Mouse (Mus musculus) intestine, embryonic 16.5 days (tissue): ENCODE results near the gene Pakap. TPM values are rescaled to one million over a fixed set of nuclear protein-coding genes. Genes with fewer than 3 reads are reported as not detected.

ENCODE experiments used
- ATAC-seq: fragments of 200-750 bp; cut with Nextera tagmentation; 2 replicates; pipeline ENCODE4 v1.8.0; 2017; ENCODE audit warnings: moderate TSS enrichment, moderate library complexity
- H3K27ac ChIP-seq: fragments of 300-500 bp; sonication (generic); 2 replicates; pipeline ENCODE4 v1.5.1; 2014; ENCODE audit warnings: mild to moderate bottlenecking, low read length
- H3K27me3 ChIP-seq: fragments of 300-500 bp; sonication (generic); replicated peaks from 2 replicates; pipeline ENCODE4 v1.6.1; 2014; ENCODE audit warnings: low read length, control low read depth, mixed read lengths; ENCODE audit not compliant: control insufficient read depth, insufficient read depth
- H3K36me3 ChIP-seq: fragments of 300-500 bp; sonication (generic); 2 replicates; pipeline ENCODE4 v1.6.1; 2014; ENCODE audit warnings: low read length, control low read depth; ENCODE audit not compliant: control insufficient read depth, insufficient read depth
- H3K4me1 ChIP-seq: fragments of 300-500 bp; sonication (generic); 2 replicates; pipeline ENCODE4 v1.6.1; 2014; ENCODE audit warnings: low read length, control low read depth, mixed read lengths; ENCODE audit not compliant: control insufficient read depth, insufficient read depth
- H3K4me2 ChIP-seq: fragments of 300-500 bp; sonication (generic); 2 replicates; pipeline ENCODE4 v1.6.1; 2014; ENCODE audit warnings: low read depth, low read length, control low read depth
- H3K4me3 ChIP-seq: fragments of 300-500 bp; sonication (generic); 2 replicates; pipeline ENCODE4 v1.5.1; 2014; ENCODE audit warnings: mild to moderate bottlenecking, low read length
- H3K9ac ChIP-seq: fragments of 300-500 bp; sonication (generic); 2 replicates; pipeline ENCODE4 v1.6.1; 2014; ENCODE audit warnings: low read depth, low read length
- H3K9me3 ChIP-seq: fragments of 300-500 bp; sonication (generic); 2 replicates; pipeline ENCODE4 v1.6.1; 2016; ENCODE audit warnings: low read length, control low read depth; ENCODE audit not compliant: control insufficient read depth
- WGBS: fragments of 180-500 bp; shearing (Covaris S2); extraction: QIAGEN DNeasy Blood & Tissue Kit; methylation state at CpG from one replicate; pipeline ENCODE4 v1.1.7; 2014; 5-methylcytosine and 5-hydroxymethylcytosine counted together
- polyA plus RNA-seq: library from polyadenylated mRNA; unstranded; fragments of >200 nt; fragmentation: Nextera tagmentation; extraction: Ambion mirVana; gene quantifications from 2 replicates; pipeline ENCODE4 v1.2.1, GENCODE M21; 2015

Gene Pakap
- polyA plus RNA-seq, 1 experiment from 2014 or later: 22.0 TPM

- Histone ChIP-seq H3K4me2 (peak overlapping the region; percentile 40), H3K27me3 (no peaks in the 10 kb centered on the region), H3K36me3 (no peaks in the 10 kb centered on the region), H3K9ac (no peak overlapping the region), H3K27ac (no peak overlapping the region), H3K4me1 (peaks cover 6% of the 10 kb centered on the region; the same call in 1 of the 2 replicates), H3K9me3 (no peaks in the 10 kb centered on the region), H3K4me3 (peak overlapping the region; percentile 51; the same call in 1 of the 2 replicates)
- no peak for ATAC-seq
These were observed 345.0 kb downstream of the Pakap start for GRCm38 (mm10) chr4:57913021-57913420.

GRCm38 (mm10) chr4:57914193-57915190 lies 346.5 kb downstream of the Pakap start:
- Histone ChIP-seq H3K4me2 (peak overlapping the region; percentile 40), H3K27ac (peak overlapping the region; percentile 87), H3K9me3 (no peaks in the 10 kb centered on the region), H3K27me3 (no peaks in the 10 kb centered on the region), H3K36me3 (no peaks in the 10 kb centered on the region), H3K9ac (peak overlapping the region; percentile 63), H3K4me1 (peaks cover 12% of the 10 kb centered on the region; the same call in 1 of the 2 replicates), H3K4me3 (peak overlapping the region; percentile 51)
- ATAC-seq: peak; percentile 49
- 51% methylated on average over 10 of the region's 10 CpGs for WGBS

- peak; percentile 54 for ATAC-seq
- H3K4me1 ChIP-seq: peaks cover 12% of the 10 kb centered on the region; the same call in 1 of the 2 replicates
- peak overlapping the region; percentile 40 for H3K4me2 ChIP-seq
- no peaks in the 10 kb centered on the region for H3K9me3 ChIP-seq
- peak overlapping the region; percentile 87 for H3K27ac ChIP-seq
- H3K4me3 ChIP-seq: peak overlapping the region; percentile 51
- H3K9ac ChIP-seq: peak overlapping the region; percentile 63
- 27% methylated on average over 17 of the region's 17 CpGs for WGBS
- no peaks in the 10 kb centered on the region for H3K36me3 ChIP-seq
- H3K27me3 ChIP-seq: no peaks in the 10 kb centered on the region
These were observed 347.4 kb downstream of the Pakap start for GRCm38 (mm10) chr4:57915216-57915965.

GRCm38 (mm10) chr4:57916201-57916661 lies 348.3 kb downstream of the Pakap start, which contains the start of gene D630039A03Rik:
Gene D630039A03Rik, minus strand, starts transcription at chr4:57916297.
- Histone ChIP-seq H3K27ac (peak within 1 kb of the TSS; percentile 87), H3K9ac (peak within 1 kb of the TSS; percentile 63), H3K27me3 (no peaks in the 10 kb centered on the region), H3K4me2 (peak within 1 kb of the TSS; percentile 40), H3K4me1 (peaks cover 12% of the 10 kb centered on the region; the same call in 1 of the 2 replicates), H3K9me3 (no peaks in the 10 kb centered on the region), H3K4me3 (peak within 1 kb of the TSS; percentile 51), H3K36me3 (no peaks in the 10 kb centered on the region)
- peak; percentile 86 for ATAC-seq
- 14% methylated on average over 9 of the region's 9 CpGs for WGBS

GRCm38 (mm10) chr4:57916711-57917110 lies 348.7 kb downstream of the Pakap start:
- H3K4me2 ChIP-seq: peak overlapping the region; percentile 40
- H3K36me3 ChIP-seq: no peaks in the 10 kb centered on the region
- H3K27ac ChIP-seq: peak overlapping the region; percentile 87
- peak overlapping the region; percentile 51; the same call in 1 of the 2 replicates for H3K4me3 ChIP-seq
- 0 out of 2 replicates have a peak overlapping the region, but pooled peaks have one; percentile 20 for H3K9ac ChIP-seq
- 45% methylated on average over 4 of the region's 4 CpGs for WGBS
- H3K9me3 ChIP-seq: no peaks in the 10 kb centered on the region
- H3K4me1 ChIP-seq: peaks cover 12% of the 10 kb centered on the region; the same call in 1 of the 2 replicates
- no peaks in the 10 kb centered on the region for H3K27me3 ChIP-seq
- peak; percentile 43 for ATAC-seq

GRCm38 (mm10) chr4:57919494-57920423 lies 351.8 kb downstream of the Pakap start:
- H3K9me3 ChIP-seq: no peaks in the 10 kb centered on the region
- WGBS: 30% methylated on average over 8 of the region's 8 CpGs
- H3K36me3 ChIP-seq: no peaks in the 10 kb centered on the region
- no peak overlapping the region for H3K4me3 ChIP-seq
- no peak overlapping the region for H3K9ac ChIP-seq
- H3K4me1 ChIP-seq: peaks cover 16% of the 10 kb centered on the region; the same call in 1 of the 2 replicates
- no peak overlapping the region for H3K27ac ChIP-seq
- no peak overlapping the region for H3K4me2 ChIP-seq
- no peak for ATAC-seq
- H3K27me3 ChIP-seq: no peaks in the 10 kb centered on the region

GRCm38 (mm10) chr4:57920522-57920921 lies 352.5 kb downstream of the Pakap start:
- no peak for ATAC-seq
- no peak overlapping the region for H3K9ac ChIP-seq
- H3K4me2 ChIP-seq: no peak overlapping the region
- H3K27me3 ChIP-seq: no peaks in the 10 kb centered on the region
- H3K9me3 ChIP-seq: no peaks in the 10 kb centered on the region
- WGBS: 97% methylated on average over 1 of the region's 1 CpGs
- peaks cover 15% of the 10 kb centered on the region; the same call in 1 of the 2 replicates for H3K4me1 ChIP-seq
- H3K27ac ChIP-seq: no peak overlapping the region
- H3K36me3 ChIP-seq: no peaks in the 10 kb centered on the region
- no peak overlapping the region for H3K4me3 ChIP-seq

- WGBS: 29% methylated on average over 5 of the region's 5 CpGs
- no peak overlapping the region for H3K4me3 ChIP-seq
- H3K27me3 ChIP-seq: no peaks in the 10 kb centered on the region
- no peak overlapping the region for H3K27ac ChIP-seq
- ATAC-seq: no peak
- H3K4me1 ChIP-seq: peaks cover 11% of the 10 kb centered on the region; the same call in 1 of the 2 replicates
- H3K9ac ChIP-seq: no peak overlapping the region
- no peak overlapping the region for H3K4me2 ChIP-seq
- H3K9me3 ChIP-seq: no peaks in the 10 kb centered on the region
- no peaks in the 10 kb centered on the region for H3K36me3 ChIP-seq
These were observed 354.2 kb downstream of the Pakap start for GRCm38 (mm10) chr4:57922171-57922570.
